Mouse (Mus musculus) kidney, embryonic 15.5 days (tissue): ENCODE results near the gene Slc22a14. TPM values are rescaled to one million over a fixed set of nuclear protein-coding genes. Genes with fewer than 3 reads are reported as not detected.

Experiments used
- ATAC-seq: fragments of 200-750 bp; cut with Nextera tagmentation; replicated peaks from 2 replicates; pipeline ENCODE4 v1.8.0; 2017; ENCODE audit warnings: moderate TSS enrichment; ENCODE audit not compliant: low FRiP score
- H3K27ac ChIP-seq: fragments of 300-500 bp; sonication (generic); 2 replicates; pipeline ENCODE4 v1.5.1; 2015; ENCODE audit warnings: mild to moderate bottlenecking, inconsistent platforms
- H3K27me3 ChIP-seq: fragments of 300-500 bp; sonication (generic); 2 replicates; pipeline ENCODE4 v1.6.1; 2015; ENCODE audit warnings: inconsistent platforms
- H3K36me3 ChIP-seq: fragments of 300-500 bp; sonication (generic); 2 replicates; pipeline ENCODE4 v1.6.1; 2015; ENCODE audit warnings: inconsistent platforms
- H3K4me1 ChIP-seq: fragments of 300-500 bp; sonication (generic); 2 replicates; pipeline ENCODE4 v1.6.1; 2015; ENCODE audit warnings: inconsistent platforms
- H3K4me2 ChIP-seq: fragments of 300-500 bp; sonication (generic); 2 replicates; pipeline ENCODE4 v1.6.1; 2015; ENCODE audit warnings: moderate library complexity, mild to moderate bottlenecking, inconsistent platforms
- H3K4me3 ChIP-seq: fragments of 300-500 bp; sonication (generic); replicated peaks from 2 replicates; pipeline ENCODE4 v1.5.1; 2015; ENCODE audit warnings: mild to moderate bottlenecking, inconsistent platforms
- H3K9ac ChIP-seq: fragments of 300-500 bp; sonication (generic); 2 replicates; pipeline ENCODE4 v1.6.1; 2015; ENCODE audit warnings: mild to moderate bottlenecking, inconsistent platforms
- H3K9me3 ChIP-seq: fragments of 300-500 bp; sonication (generic); replicated peaks from 2 replicates; pipeline ENCODE4 v1.6.1; 2016; ENCODE audit warnings: inconsistent platforms
- WGBS: fragments of 180-500 bp; shearing (Covaris S2); methylation state at CpG from one replicate; pipeline ENCODE4 v1.1.7; 2015; ENCODE audit warnings: mixed read lengths; 5-methylcytosine and 5-hydroxymethylcytosine counted together
- polyA plus RNA-seq: library from polyadenylated mRNA; unstranded; fragments of >200 nt; fragmentation: Nextera tagmentation; extraction: Ambion mirVana; gene quantifications from 2 replicates; pipeline ENCODE4 v1.2.1, GENCODE M21; 2015

The Slc22a14 gene
- polyA plus RNA-seq, 1 experiment from 2014 or later: 0.30 TPM

DNA sequence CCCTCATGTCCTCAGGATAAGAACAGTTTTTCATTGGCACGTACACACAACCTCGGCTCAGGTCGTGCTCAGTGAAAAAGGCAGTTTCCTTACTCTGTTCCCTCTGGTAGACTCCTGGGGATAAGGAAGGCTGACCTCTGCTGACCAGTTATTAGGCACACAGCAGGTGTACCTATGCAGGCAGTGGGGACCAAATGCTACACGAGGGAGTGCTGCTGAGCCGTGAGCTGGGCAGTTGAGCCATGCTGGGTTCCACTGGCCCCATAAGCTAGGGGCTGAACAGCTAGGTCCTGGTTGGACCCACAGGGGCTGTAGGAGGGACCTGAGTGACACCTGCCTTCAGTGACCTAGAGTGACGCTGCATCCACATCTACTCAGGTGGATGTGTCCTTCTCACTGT is 219.7 kb downstream of the Slc22a14 start:
- whole genome bisulfite sequencing: 75% methylated on average over 6 of the region's 6 CpGs
- Histone ChIP-seq H3K4me2 (no peak overlapping the region), H3K27ac (no peak overlapping the region), H3K4me3 (no peak overlapping the region), H3K27me3 (no peaks in the 10 kb centered on the region), H3K4me1 (no peaks in the 10 kb centered on the region), H3K9me3 (no peaks in the 10 kb centered on the region), H3K9ac (no peak overlapping the region), H3K36me3 (no peaks in the 10 kb centered on the region)
- no peak for ATAC-seq

DNA sequence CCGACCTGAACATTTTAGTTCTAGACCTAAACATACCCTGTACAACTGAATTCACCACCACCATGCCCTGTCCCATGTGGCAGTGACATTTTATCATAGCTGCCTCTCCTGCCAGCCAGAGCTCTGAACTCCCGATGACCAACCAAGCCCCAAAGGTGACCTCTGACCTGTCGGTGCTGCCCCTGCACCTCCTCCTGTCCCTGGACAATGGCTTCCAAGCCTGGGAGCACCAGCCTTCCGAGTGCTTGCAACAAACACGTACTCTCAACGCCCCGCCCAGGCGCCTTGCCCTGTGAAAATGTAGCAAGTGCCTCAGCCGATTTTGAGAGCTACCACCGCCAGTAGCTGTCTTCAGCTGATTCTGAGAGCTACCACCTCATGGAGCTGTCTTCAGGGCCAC is 220.2 kb downstream of the Slc22a14 start:
- Histone ChIP-seq H3K9me3 (no peaks in the 10 kb centered on the region), H3K4me3 (no peak overlapping the region)

DNA sequence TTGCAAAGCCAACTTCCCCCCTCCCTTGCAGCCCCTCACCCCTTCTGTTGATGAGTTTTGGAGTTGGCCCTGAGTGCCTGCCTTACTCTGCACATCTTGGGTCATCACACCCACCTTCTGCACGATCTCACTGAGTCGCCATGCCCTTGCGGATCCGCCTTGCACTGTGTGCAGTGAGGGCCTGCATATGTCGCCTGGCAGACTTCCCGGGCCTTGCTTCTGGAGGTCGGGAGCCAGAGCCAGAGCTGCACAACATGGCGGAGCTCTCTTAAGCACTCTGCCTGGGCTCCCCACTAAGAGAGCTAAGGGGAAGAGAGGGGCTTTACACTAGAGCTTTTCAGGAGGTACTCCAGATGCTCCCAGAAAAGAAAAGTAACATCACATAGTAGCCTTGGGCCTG is 220.7 kb downstream of the Slc22a14 start:
- Histone ChIP-seq H3K36me3 (no peaks in the 10 kb centered on the region), H3K4me2 (no peak overlapping the region), H3K4me1 (no peaks in the 10 kb centered on the region), H3K4me3 (no peak overlapping the region), H3K27me3 (no peaks in the 10 kb centered on the region), H3K27ac (no peak overlapping the region), H3K9me3 (no peaks in the 10 kb centered on the region), H3K9ac (no peak overlapping the region)
- ATAC-seq: no peak
- WGBS: 85% methylated on average over 8 of the region's 8 CpGs

More for the DNA sequence above, 220.2 kb downstream of the Slc22a14 start:
- no peak overlapping the region for H3K4me2 ChIP-seq
- 70% methylated on average over 10 of the region's 10 CpGs for WGBS
- no peaks in the 10 kb centered on the region for H3K4me1 ChIP-seq
- H3K27ac ChIP-seq: no peak overlapping the region
- no peak for ATAC-seq
- H3K36me3 ChIP-seq: no peaks in the 10 kb centered on the region
- H3K9ac ChIP-seq: no peak overlapping the region
- no peaks in the 10 kb centered on the region for H3K27me3 ChIP-seq

DNA sequence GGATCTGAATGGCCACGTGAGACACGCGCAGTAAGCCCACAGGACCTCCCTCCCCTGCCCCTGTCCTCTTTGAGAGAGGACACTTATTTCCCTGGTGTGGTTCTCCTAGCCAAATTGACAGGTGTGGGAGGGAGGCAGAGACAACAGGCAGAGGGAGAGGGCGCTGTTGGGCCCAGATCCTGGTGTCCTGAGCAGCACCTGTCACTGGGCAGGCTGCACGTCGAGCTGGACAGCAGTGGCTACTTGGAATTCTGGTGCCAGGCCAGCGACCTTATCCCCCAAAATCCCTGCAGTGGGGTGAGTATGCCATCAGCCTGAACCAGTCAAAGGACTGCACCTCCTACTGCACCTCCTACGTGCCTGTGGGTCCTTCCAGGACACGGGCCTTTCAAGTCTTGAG is 222.0 kb downstream of the Slc22a14 start:
- Histone ChIP-seq H3K36me3 (no peaks in the 10 kb centered on the region), H3K9ac (no peak overlapping the region), H3K4me2 (no peak overlapping the region), H3K4me1 (no peaks in the 10 kb centered on the region), H3K4me3 (no peak overlapping the region), H3K27ac (no peak overlapping the region), H3K27me3 (no peaks in the 10 kb centered on the region), H3K9me3 (no peaks in the 10 kb centered on the region)
- no peak for ATAC-seq
- WGBS: 76% methylated on average over 9 of the region's 9 CpGs

DNA sequence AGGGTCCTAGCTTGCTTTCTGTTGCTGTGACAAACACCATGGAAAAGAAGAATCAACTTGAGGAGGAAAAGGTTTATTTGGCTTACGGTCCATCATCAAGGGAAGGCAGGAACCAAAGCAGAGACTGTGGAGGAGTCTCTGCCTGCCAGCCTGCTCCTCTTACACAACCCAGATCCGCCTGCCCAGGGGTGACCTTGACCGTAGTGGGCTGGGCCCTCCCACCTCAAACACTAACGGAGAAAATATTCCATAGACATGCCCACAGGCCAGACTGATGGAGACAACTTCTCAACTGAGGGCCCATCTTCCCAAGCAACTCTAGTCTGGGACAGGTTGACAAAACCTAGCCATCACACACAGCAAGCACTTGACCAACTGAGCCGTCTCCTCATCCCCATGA is 223.3 kb downstream of the Slc22a14 start:
- Histone ChIP-seq H3K4me3 (no peak overlapping the region), H3K9me3 (no peaks in the 10 kb centered on the region), H3K27ac (no peak overlapping the region), H3K27me3 (no peaks in the 10 kb centered on the region), H3K4me2 (no peak overlapping the region), H3K4me1 (no peaks in the 10 kb centered on the region), H3K9ac (no peak overlapping the region), H3K36me3 (no peaks in the 10 kb centered on the region)
- ATAC-seq: no peak
- 60% methylated on average over 5 of the region's 5 CpGs for WGBS

DNA sequence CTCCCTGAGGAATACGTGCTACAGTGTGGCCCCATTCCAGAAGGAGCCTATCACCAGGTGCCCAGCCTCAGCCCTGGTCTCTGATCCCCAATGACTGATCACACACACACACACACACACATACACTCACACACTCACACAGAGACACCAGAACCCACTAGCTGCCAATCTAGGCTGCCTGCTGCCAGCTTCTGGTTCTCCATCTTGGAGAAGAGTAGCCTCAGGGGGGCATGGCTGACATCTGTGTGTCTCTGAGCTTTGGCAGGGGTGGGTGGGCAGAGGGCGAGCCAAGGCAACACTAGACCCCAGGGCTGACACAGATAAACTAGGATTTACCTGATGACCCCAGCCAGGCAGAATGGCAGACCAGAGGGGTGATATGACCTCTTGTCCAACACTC is 226.5 kb downstream of the Slc22a14 start:
- Histone ChIP-seq H3K36me3 (no peaks in the 10 kb centered on the region), H3K4me2 (no peak overlapping the region), H3K27ac (no peak overlapping the region), H3K4me3 (no peak overlapping the region), H3K9ac (no peak overlapping the region), H3K4me1 (no peaks in the 10 kb centered on the region), H3K9me3 (no peaks in the 10 kb centered on the region), H3K27me3 (no peaks in the 10 kb centered on the region)
- ATAC-seq: no peak
- WGBS: 66% methylated on average over 2 of the region's 2 CpGs

DNA sequence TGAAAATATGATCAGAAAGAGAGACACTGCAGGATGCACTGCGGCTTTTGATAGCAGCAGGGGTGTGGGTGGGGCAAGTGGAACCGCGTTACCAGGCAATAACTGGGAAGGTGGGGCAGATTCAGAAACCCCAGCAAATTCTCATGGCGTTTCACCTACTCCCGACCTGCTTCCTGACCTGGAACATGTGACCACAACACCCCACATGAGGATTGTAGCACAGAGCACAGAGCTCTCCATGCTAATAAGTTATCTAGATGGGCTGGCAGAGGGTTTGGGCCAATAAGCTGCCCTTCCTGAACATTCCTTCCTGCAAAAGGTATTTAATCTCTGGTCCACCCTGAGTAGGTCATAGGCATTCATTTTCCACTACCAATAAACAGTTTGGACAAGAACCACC is 234.7 kb downstream of the Slc22a14 start:
- Histone ChIP-seq H3K9ac (no peak overlapping the region), H3K4me3 (no peak overlapping the region), H3K4me1 (peaks cover 11% of the 10 kb centered on the region; the same call in 1 of the 2 replicates), H3K36me3 (no peaks in the 10 kb centered on the region), H3K9me3 (no peaks in the 10 kb centered on the region), H3K4me2 (no peak overlapping the region), H3K27ac (no peak overlapping the region), H3K27me3 (no peaks in the 10 kb centered on the region)
- no peak for ATAC-seq
- WGBS: 55% methylated on average over 5 of the region's 5 CpGs

DNA sequence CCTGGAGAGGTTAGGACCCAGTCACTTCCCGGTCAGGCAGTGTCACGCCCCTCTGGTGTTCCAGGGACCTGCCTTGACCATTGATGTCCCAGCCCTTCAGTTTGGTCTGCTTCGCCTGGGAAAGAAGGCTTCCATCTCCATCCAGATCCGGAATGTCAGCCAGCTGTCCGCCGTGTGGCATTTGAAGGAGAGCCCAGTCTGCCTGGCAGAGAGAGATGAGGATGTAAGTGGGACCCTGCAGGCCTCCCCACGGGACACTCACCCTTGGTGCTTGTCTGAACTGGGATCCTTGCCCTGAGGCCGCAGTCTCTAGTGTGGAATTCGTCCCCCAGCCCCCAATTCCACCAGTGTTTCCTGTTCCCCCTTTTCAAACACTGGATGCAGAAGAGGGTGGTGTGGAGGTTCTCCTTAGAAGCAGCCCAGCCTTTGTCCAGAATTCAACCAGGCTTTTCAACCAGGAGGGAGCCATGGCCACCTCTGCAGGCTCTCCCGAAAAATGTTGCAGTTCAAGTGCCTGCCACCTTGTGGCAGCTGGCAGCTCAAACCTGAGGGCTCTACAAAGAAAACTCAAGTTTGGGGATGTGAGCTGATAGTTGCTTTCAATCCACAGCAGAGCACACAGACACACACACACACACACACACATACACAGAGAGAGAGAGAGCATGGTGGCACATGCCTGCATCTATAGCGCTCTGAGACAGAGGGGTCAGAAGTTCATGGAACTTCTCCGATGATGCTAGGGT is 236.7 kb downstream of the Slc22a14 start:
- ATAC-seq: no peak
- WGBS: 84% methylated on average over 12 of the region's 12 CpGs
- H3K9me3 ChIP-seq: no peaks in the 10 kb centered on the region
- no peaks in the 10 kb centered on the region for H3K27me3 ChIP-seq
- H3K36me3 ChIP-seq: no peaks in the 10 kb centered on the region
- H3K27ac ChIP-seq: no peak overlapping the region
- H3K4me1 ChIP-seq: peaks cover 11% of the 10 kb centered on the region; the same call in 1 of the 2 replicates
- no peak overlapping the region for H3K4me3 ChIP-seq
- no peak overlapping the region for H3K9ac ChIP-seq
- H3K4me2 ChIP-seq: no peak overlapping the region

DNA sequence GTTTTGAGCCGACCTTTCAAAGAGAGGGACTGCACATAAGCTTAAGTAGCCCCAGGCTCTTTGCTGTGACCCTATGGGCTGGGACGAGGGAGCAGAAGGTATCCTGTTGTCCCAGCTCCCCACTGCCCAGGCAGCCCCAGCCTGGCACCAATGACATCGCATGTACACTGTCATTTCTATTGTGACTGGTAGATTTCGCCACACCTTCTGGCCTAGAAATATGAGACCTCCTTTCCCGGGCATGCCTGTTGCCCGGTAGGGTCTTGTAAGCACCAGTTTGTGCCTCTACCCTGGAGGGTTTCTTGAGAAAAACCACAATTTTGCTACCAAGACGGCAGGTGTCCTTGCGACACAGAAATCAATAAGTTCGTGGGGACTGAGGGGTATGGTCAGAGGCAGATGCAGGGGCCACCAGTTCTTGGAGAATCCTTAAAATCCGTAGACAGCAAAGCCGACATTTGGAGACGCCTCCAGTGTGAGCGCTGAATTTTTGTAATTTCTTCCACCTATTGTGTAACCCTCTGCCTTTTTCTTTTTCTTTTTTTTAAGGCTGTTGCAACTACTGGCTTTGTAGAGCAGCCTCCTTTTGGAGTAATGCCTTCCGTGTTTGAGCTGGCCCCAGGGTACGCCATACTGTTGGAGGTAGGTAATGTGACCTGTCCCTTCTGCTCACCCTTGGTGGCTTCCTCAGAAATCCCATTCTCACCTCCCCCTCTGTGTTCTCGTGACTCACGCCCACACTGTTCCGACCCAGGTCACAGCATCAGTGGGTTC is 242.6 kb downstream of the Slc22a14 start:
- H3K4me1 ChIP-seq: peaks cover 26% of the 10 kb centered on the region
- no peak overlapping the region for H3K27ac ChIP-seq
- WGBS: 74% methylated on average over 18 of the region's 18 CpGs
- no peak overlapping the region for H3K4me3 ChIP-seq
- H3K9me3 ChIP-seq: no peaks in the 10 kb centered on the region
- H3K4me2 ChIP-seq: no peak overlapping the region
- no peaks in the 10 kb centered on the region for H3K36me3 ChIP-seq
- no peak overlapping the region for H3K9ac ChIP-seq
- H3K27me3 ChIP-seq: no peaks in the 10 kb centered on the region
- no peak for ATAC-seq

DNA sequence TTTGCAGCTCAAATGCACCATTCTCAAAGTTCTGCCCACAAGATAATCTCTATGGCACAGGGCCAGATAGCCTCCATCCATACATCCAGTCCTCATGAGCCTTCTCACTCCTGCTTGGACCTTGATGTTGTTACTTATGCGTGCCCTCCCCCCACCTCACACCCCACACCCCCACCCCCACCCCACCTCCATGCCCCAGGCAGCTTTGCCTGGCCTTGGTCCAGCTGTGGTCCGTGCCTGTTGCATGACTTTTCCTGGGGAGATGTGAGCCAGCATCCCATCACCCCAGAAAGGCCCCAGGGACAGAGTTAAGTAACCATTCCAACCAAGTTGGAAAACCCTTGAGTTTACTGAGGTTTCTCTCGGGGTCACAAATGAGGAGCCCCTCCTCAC is 245.2 kb downstream of the Slc22a14 start:
- WGBS: 25% methylated on average over 3 of the region's 3 CpGs
- no peak overlapping the region for H3K9ac ChIP-seq
- H3K4me1 ChIP-seq: peaks cover 26% of the 10 kb centered on the region
- no peaks in the 10 kb centered on the region for H3K27me3 ChIP-seq
- peak overlapping the region; percentile 42 for H3K4me2 ChIP-seq
- peak overlapping the region; percentile 21; the same call in 1 of the 2 replicates for H3K4me3 ChIP-seq
- no peaks in the 10 kb centered on the region for H3K9me3 ChIP-seq
- H3K36me3 ChIP-seq: no peaks in the 10 kb centered on the region
- no peak; the same call in 1 of the 2 replicates for ATAC-seq
- H3K27ac ChIP-seq: peak overlapping the region; percentile 85
